Mouse (Mus musculus) heart, postnatal 0 days (tissue): ENCODE data around the gene 4921507P07Rik.

Experiments used
- CTCF ChIP-seq: IDR thresholded peaks from 2 replicates; pipeline ENCODE4 v1.5.1; 2016; ENCODE audit warnings: antibody characterized with exemption, control low read depth, low read depth
- EP300 ChIP-seq: IDR thresholded peaks from 2 replicates; pipeline ENCODE4 v1.6.1; 2016; ENCODE audit warnings: antibody characterized with exemption, low read depth

- no peak for TF ChIP-seq CTCF
- TF ChIP-seq EP300: no peak
Measured at GRCm38 (mm10) chr6:50586316-50586715, 10.1 kb downstream of the 4921507P07Rik start.
